Mouse (Mus musculus): ENCODE results near the gene Kif19a. TPM values are rescaled to one million over a fixed set of nuclear protein-coding genes. Genes with fewer than 3 reads are reported as not detected.

The Kif19a gene
- polyA plus RNA-seq, 2 experiments: 0.09 TPM; not detected in 1

- DNase-seq (ENCODE audit: low read depth in 3 of 3, low spot score in 3 of 3): no peak
- Histone ChIP-seq H3K4me1 (replicated peaks; ENCODE audit: control insufficient read depth in 2 of 2, insufficient read depth in 2 of 2, low read length in 1 of 2) (no peaks in the 10 kb centered on the region), H3K4me3 (ENCODE audit: insufficient read depth in 1 of 2, low read depth in 2 of 2, low read length in 2 of 2) (no peak overlapping the region), H3K9me3 (ENCODE audit: control insufficient read depth, low read length) (no peaks in the 10 kb centered on the region), H3K27me3 (ENCODE audit: control insufficient read depth, insufficient read depth, low read length) (no peaks in the 10 kb centered on the region), H3K4me2 (ENCODE audit: low read depth) (no peak overlapping the region), H3K9ac (replicated peaks) (no peak overlapping the region), H3K36me3 (replicated peaks; ENCODE audit: control insufficient read depth, insufficient read depth, low read depth) (no peaks in the 10 kb centered on the region), H3K27ac (no peak overlapping the region)
- 31% methylated on average over 10 of the region's 10 CpGs for WGBS (ENCODE audit: insufficient replicate concordance)
- ATAC-seq (ENCODE audit: insufficient read depth): no peak
- no peak for TF ChIP-seq EP300 (IDR thresholded peaks at IDR 0.05; ENCODE audit: low read depth)
- TF ChIP-seq CTCF (IDR thresholded peaks at IDR 0.05; ENCODE audit: low read depth): no peak
Observed at GRCm38 (mm10) chr11:114740598-114740997, 24.6 kb upstream of the Kif19a start.

- H3K9ac ChIP-seq (replicated peaks): no peak overlapping the region
- TF ChIP-seq CTCF (IDR thresholded peaks at IDR 0.05; ENCODE audit: low read depth) (no peak), EP300 (IDR thresholded peaks at IDR 0.05; ENCODE audit: low read depth) (no peak)
Observed at GRCm38 (mm10) chr11:114741451-114741850, 23.7 kb upstream of the Kif19a start.

GRCm38 (mm10) chr11:114745134-114745533 lies 20.1 kb upstream of the Kif19a start:
- no peaks in the 10 kb centered on the region for H3K36me3 ChIP-seq (replicated peaks; ENCODE audit: control insufficient read depth, insufficient read depth, low read depth)
- 4% methylated on average over 12 of the region's 12 CpGs for WGBS (ENCODE audit: insufficient replicate concordance)
- H3K4me1 ChIP-seq (replicated peaks; ENCODE audit: control insufficient read depth in 2 of 2, insufficient read depth in 2 of 2, low read length in 1 of 2): no peaks in the 10 kb centered on the region
- no peaks in the 10 kb centered on the region for H3K9me3 ChIP-seq (ENCODE audit: control insufficient read depth, low read length)
- ATAC-seq (ENCODE audit: insufficient read depth) (0 out of 2 replicates have a peak, but pooled peaks have one; percentile 28), DNase-seq (ENCODE audit: low read depth in 3 of 3, low spot score in 3 of 3) (peak; percentile 43 to 50 (median 45))
- H3K4me3 ChIP-seq (ENCODE audit: insufficient read depth in 1 of 2, low read depth in 2 of 2, low read length in 2 of 2): no peak overlapping the region
- TF ChIP-seq EP300 (IDR thresholded peaks at IDR 0.05; ENCODE audit: low read depth) (no peak), CTCF (IDR thresholded peaks at IDR 0.05; ENCODE audit: low read depth) (peak; percentile 97)
- no peak overlapping the region for H3K9ac ChIP-seq (replicated peaks)
- H3K27ac ChIP-seq: no peak overlapping the region
- no peaks in the 10 kb centered on the region for H3K27me3 ChIP-seq (ENCODE audit: control insufficient read depth, insufficient read depth, low read length)
- H3K4me2 ChIP-seq (ENCODE audit: low read depth): no peak overlapping the region

More at GRCm38 (mm10) chr11:114741451-114741850, 23.7 kb upstream of the Kif19a start:
- H3K36me3 ChIP-seq (replicated peaks; ENCODE audit: control insufficient read depth, insufficient read depth, low read depth): no peaks in the 10 kb centered on the region
- WGBS (ENCODE audit: insufficient replicate concordance): 51% methylated on average over 6 of the region's 6 CpGs
- H3K27me3 ChIP-seq (ENCODE audit: control insufficient read depth, insufficient read depth, low read length): no peaks in the 10 kb centered on the region
- H3K4me1 ChIP-seq (replicated peaks; ENCODE audit: control insufficient read depth in 2 of 2, insufficient read depth in 2 of 2, low read length in 1 of 2): no peaks in the 10 kb centered on the region
- no peak overlapping the region for H3K27ac ChIP-seq
- no peaks in the 10 kb centered on the region for H3K9me3 ChIP-seq (ENCODE audit: control insufficient read depth, low read length)
- H3K4me3 ChIP-seq (ENCODE audit: insufficient read depth in 1 of 2, low read depth in 2 of 2, low read length in 2 of 2): no peak overlapping the region
- ATAC-seq (ENCODE audit: insufficient read depth): no peak
- H3K4me2 ChIP-seq (ENCODE audit: low read depth): no peak overlapping the region
- no peak for DNase-seq (ENCODE audit: low read depth in 3 of 3, low spot score in 3 of 3)

DNA sequence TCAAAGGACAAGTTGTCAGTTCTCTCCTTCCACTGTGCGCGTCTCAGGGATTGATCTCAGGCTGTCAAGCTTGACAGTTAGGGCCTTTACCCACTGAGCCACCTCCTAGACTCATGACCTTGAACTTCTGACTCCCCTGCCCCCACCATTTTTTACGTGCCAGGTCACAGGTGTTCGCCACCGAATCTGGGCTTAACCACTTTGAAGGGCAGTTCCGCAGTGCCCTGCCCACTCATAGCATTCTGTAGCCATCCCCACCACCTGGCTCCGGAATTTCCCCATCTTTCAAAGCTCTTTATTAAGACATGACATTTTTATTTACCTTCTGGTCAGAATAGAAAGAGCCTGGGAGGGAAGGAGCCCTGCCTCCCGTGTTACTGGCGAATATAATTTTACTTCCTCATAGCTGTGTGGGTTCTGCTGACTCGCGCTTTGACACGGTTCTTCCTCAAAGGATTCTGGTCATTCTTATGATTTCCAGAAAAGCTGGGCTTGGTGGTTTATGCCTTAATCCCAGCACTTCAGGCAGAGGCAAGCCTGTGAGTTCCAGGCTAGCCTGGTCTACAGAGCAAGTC lies 17.5 kb upstream of the Kif19a start:
- DNase-seq (ENCODE audit: low read depth in 3 of 3, low spot score in 3 of 3) (no peak), ATAC-seq (ENCODE audit: insufficient read depth) (no peak)
- Histone ChIP-seq H3K4me1 (replicated peaks; ENCODE audit: control insufficient read depth in 2 of 2, insufficient read depth in 2 of 2, low read length in 1 of 2) (no peaks in the 10 kb centered on the region), H3K9me3 (ENCODE audit: control insufficient read depth, low read length) (no peaks in the 10 kb centered on the region), H3K4me2 (ENCODE audit: low read depth) (no peak overlapping the region), H3K27me3 (ENCODE audit: control insufficient read depth, insufficient read depth, low read length) (no peaks in the 10 kb centered on the region), H3K4me3 (ENCODE audit: insufficient read depth in 1 of 2, low read depth in 2 of 2, low read length in 2 of 2) (no peak overlapping the region), H3K9ac (replicated peaks) (no peak overlapping the region), H3K36me3 (replicated peaks; ENCODE audit: control insufficient read depth, insufficient read depth, low read depth) (no peaks in the 10 kb centered on the region), H3K27ac (no peak overlapping the region)
- 45% methylated on average over 12 of the region's 12 CpGs for WGBS (ENCODE audit: insufficient replicate concordance)
- TF ChIP-seq CTCF (IDR thresholded peaks at IDR 0.05; ENCODE audit: low read depth) (no peak), EP300 (IDR thresholded peaks at IDR 0.05; ENCODE audit: low read depth) (no peak)

DNA sequence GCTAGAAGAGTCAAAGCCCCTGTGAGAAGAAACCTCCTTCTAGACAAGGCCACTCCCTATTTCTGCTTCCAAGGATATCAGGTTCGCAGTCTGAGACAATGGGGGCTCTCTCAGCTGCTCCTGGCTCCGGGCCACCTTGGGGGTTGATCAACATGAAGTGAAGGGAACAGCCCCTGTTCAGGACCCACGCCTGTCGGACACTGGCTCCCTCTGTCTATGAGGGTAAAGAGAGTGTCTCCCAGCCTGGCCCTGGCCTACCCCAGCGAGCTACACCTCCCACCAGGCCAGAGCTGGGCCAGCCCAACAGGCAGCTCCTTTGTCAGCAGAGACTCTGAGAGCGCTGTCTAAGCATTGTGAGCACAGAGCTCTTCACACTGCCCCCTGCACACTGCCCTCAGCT lies 4.7 kb downstream of the Kif19a start:
- H3K4me1 ChIP-seq (replicated peaks; ENCODE audit: control insufficient read depth in 2 of 2, insufficient read depth in 2 of 2, low read length in 1 of 2): no peaks in the 10 kb centered on the region
- TF ChIP-seq CTCF (IDR thresholded peaks at IDR 0.05; ENCODE audit: low read depth) (no peak), EP300 (IDR thresholded peaks at IDR 0.05; ENCODE audit: low read depth) (no peak)
- no peak for ATAC-seq (ENCODE audit: insufficient read depth)
- H3K4me2 ChIP-seq (ENCODE audit: low read depth): no peak overlapping the region
- H3K27me3 ChIP-seq (ENCODE audit: control insufficient read depth, insufficient read depth, low read length): peaks cover 2% of the 10 kb centered on the region; the same call in 1 of the 2 replicates
- 49% methylated on average over 6 of the region's 6 CpGs for WGBS (ENCODE audit: insufficient replicate concordance)
- H3K4me3 ChIP-seq (ENCODE audit: insufficient read depth in 1 of 2, low read depth in 2 of 2, low read length in 2 of 2): no peak overlapping the region
- H3K9me3 ChIP-seq (ENCODE audit: control insufficient read depth, low read length): no peaks in the 10 kb centered on the region
- no peak for DNase-seq (ENCODE audit: low read depth in 3 of 3, low spot score in 3 of 3)
- no peak overlapping the region for H3K27ac ChIP-seq
- no peak overlapping the region for H3K9ac ChIP-seq (replicated peaks)
- no peaks in the 10 kb centered on the region for H3K36me3 ChIP-seq (replicated peaks; ENCODE audit: control insufficient read depth, insufficient read depth, low read depth)

Data from liver, embryonic 14.5 days (tissue).